Mouse (Mus musculus) spleen, postnatal 4 days (tissue): ENCODE measurements around the gene Fjx1.

Source experiments
- DNase-seq, 2 experiments: peaks; one replicate each; pipeline ENCODE4 v3.0.0; 2022; ENCODE audit warnings: low spot score in 2 of 2

Fjx1 gene

DNA sequence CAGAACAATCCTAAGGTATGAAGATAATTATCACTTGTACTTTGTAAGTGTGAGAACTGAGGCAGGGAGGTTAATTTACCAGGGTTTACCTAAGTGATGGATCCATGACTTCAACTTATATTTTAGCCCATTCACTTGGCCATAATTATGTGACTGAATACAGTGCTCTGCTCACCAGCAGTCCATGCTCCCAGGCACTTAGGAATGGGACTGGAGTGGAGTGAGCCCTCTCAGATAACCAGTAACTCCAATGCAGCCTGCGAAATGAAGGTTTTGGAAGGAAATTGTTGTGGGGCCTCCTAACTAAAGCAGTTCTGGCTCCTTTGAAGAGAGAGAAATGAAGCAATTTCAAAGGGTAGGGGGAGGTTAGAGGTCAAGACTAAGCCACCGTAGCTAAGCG, 25.9 kb downstream of the Fjx1 start:
- no peak for DNase-seq

- DNase-seq = no peak
These were observed 36.1 kb downstream of the Fjx1 start for GRCm38 (mm10) chr2:102416149-102416743.

GRCm38 (mm10) chr2:102412738-102413137, 39.6 kb downstream of the Fjx1 start:
- DNase-seq = no peak

DNA sequence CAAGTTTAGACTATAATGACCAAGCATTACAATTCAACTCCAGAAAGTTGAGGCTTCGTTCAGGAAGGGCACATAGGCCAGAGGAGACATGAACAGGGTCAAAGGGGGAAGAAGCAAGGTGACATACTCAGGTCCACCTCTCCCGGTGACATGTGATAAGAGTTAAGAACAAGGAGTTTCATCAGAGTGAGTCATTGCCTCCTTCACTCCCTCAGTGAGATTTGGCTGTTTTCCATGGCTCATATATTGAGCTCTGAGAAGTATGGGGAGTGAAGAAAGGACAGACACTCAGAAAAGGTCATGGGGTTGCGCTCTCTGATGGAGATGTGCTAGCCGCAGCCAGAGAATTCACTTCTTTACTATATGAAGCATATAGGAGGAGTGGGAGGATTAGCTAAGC, 41.7 kb downstream of the Fjx1 start:
- DNase-seq = no peak

- DNase-seq = no peak
These were observed 42.6 kb downstream of the Fjx1 start for GRCm38 (mm10) chr2:102409741-102410140.

- DNase-seq = no peak
These were observed 44.7 kb downstream of the Fjx1 start, which contains the start of gene Trim44 for GRCm38 (mm10) chr2:102407363-102408184. Gene Trim44, minus strand, starts transcription at chr2:102407828.

DNA sequence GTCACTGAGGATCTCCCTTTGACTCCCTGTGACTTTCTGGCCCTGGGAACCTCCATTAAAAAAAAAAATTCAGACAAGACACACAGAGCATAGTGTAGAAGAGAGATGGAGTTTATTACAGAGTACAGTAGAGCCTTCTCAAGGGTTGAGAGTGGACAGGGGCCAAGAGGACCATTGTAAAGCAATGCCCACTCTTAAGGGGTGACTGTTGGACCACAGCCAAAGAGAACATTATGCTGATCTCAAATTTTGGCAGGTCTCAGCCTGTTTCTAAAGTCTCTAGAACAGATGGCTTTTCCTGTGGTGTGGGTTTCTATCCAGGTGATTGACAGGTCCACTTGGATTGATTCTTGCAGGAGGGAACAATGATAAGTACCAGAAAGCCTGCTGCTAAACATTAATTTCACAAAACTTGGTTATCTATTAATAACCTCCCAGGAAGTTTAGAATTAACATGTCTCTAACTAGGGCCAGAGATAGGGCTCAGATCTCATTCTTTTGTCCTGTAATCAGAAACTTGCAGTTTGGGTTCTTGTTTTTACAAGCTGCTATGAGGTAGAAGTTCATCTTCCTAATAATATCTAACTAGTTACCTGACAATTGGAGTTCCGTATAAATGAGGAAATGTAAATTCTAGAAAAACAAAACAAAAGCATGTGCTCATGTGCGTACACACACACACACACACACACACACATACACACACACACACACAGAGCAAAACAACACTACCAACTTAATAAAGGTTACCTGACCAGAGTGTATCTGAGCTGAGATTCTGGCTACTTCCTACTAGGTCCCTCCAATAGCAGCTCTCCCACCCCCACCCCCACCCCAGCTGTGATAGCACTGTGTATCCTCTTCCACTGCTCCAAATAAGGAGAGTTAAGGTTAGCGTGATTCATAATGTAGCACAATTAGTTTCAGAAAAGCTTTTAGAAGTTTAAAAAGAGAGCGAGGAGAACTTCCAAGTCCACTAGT, 45.7 kb downstream of the Fjx1 start:
- DNase-seq = no peak

- no peak for DNase-seq
These were observed 48.3 kb downstream of the Fjx1 start for GRCm38 (mm10) chr2:102403982-102404381.

GRCm38 (mm10) chr2:102403306-102403705, 49.0 kb downstream of the Fjx1 start:
- no peak for DNase-seq

DNA sequence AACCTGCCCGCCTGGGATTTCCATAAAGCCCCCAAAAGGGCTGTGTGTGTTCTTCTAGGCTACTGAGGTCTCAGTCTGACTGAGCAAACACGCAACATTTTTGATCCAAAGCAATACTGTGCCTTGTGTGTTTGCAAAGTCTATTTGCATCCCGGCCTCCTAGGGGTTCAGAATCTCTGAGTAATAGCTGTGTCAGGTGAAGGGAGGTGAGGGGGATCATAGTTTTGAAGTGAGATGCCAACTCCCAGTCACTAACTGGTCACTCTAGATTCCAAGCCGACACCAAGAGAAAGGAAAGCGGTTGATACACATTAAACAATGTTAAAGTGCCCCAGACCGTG, 51.0 kb downstream of the Fjx1 start:
- no peak for DNase-seq

- DNase-seq = peak; percentile 83 to 88
These were observed 51.5 kb downstream of the Fjx1 start for GRCm38 (mm10) chr2:102400605-102401351.

GRCm38 (mm10) chr2:102399864-102400604, 52.3 kb downstream of the Fjx1 start:
- peak; percentile 13 to 64 for DNase-seq
